Mouse (Mus musculus): ENCODE measurements around the gene Tlr13.
"Not testable (repeated sequence)": the region's sequence is repeated elsewhere in the genome, so short reads cannot be mapped to it uniquely, and the experiment has no call there.

Tlr13 gene

DNA sequence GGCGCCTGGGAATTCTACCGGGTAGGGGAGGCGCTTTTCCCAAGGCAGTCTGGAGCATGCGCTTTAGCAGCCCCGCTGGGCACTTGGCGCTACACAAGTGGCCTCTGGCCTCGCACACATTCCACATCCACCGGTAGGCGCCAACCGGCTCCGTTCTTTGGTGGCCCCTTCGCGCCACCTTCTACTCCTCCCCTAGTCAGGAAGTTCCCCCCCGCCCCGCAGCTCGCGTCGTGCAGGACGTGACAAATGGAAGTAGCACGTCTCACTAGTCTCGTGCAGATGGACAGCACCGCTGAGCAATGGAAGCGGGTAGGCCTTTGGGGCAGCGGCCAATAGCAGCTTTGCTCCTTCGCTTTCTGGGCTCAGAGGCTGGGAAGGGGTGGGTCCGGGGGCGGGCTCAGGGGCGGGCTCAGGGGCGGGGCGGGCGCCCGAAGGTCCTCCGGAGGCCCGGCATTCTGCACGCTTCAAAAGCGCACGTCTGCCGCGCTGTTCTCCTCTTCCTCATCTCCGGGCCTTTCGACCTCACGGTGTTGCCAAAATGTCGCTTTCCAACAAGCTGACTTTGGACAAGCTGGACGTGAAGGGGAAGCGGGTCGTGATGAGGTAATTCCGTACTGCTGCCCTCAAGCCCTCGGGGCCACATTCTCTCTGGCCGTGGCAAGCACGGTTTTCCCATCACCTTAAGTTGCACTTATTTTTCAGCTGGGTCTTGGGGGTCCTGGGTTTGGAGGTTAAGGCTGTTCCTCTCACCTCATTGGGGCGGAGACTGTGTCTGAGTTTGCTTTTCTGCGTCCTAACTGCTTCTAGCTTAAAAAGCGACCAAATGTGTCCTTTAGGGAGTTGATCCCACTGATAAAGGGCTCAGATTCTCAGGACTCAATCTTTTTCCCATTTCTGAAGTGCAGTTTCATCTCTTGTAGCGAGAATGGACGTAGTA is 44.0 kb downstream of the Tlr13 start, which contains the start of gene Pgk1:
Pgk1 (plus strand) TSS at position 388 of the 937 bp plus-strand sequence.
- DNase-seq (ENCODE audit: low spot score) = peak; percentile 93

DNA sequence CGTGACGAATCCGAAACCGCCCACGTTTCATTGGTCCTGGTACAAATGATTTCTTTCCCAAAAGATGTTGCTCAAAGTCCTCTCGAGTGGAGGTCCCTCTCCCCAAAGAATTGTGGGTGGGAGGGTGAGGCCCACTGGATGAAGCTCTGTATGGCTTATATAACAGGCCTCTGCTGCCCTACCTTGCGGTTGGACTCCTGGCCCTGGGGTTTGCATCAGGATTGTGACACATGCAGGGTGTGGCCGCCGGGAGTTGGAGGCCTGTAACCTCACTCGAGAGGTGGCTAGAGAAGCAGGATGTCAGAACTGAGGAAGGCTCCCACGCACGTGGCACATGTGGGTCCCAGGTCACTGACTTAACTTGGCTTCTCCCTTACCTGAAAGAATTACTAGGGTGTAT is 44.7 kb downstream of the Tlr13 start:
- DNase-seq (ENCODE audit: low spot score) = no peak

DNA sequence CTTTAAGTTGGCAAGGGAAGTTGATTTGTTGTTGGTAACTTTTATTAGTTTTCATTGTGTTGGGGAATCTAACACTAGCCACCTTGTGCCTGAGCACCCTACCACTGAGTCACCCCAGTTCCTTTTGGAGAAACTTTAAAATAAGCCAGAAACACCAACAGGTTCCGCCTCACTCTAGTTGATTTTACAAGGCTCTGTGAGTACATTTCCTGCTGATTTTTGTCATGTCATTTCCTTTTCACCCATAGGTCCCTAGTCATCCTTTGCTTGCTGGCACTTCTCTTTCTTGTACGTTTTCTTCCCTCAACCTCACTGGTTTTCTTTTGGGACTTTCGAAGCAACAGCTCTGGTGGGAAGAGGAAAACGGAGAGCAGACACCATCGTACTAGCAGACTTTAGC is 46.4 kb downstream of the Tlr13 start:
- no peak for DNase-seq (ENCODE audit: low spot score)

DNA sequence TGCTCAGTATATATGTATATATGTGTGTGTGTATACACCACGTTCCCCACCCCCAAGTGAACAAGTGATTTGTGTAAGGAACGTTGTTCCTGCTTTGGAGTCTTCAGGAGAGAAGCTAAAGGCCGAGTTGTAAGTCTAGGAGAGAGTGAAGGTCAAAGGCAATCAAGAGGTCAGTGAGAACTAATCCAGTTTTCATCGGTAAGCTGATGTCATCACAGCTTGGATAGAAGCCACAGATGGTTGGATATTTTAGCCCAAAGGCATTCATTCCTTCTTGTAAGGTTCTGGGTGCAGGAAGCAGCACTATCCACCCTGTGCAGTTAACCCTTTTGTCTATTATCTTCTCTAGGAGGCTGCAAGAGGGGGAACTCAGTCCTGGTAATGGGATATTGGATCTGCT is 47.1 kb downstream of the Tlr13 start:
- DNase-seq (ENCODE audit: low spot score) = no peak

- DNase-seq (ENCODE audit: low spot score) = not testable (repeated sequence)
Measured at GRCm38 (mm10) chrX:106194361-106194760, 51.4 kb downstream of the Tlr13 start.

DNA sequence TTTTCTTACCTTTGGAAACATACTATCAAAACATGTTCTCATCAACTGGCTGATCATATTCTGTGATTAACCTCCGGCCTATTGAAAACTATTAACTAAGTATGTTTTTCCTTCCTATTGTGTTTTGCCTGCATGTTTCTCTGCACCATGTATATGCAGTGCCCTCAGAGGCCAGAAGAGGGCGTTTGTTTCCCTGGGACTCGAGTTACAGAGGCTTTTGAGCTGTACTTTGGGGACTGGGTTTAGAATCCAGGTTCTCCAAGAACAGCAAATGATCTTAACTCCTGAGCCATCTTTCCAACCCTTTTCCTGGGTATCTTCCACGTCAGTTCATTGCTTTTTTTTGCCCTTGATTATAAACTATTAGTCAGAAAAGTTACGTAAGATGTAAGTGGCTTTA is 54.3 kb downstream of the Tlr13 start:
- DNase-seq (ENCODE audit: low spot score) = no peak

GRCm38 (mm10) chrX:106198904-106199303 is 55.9 kb downstream of the Tlr13 start:
- DNase-seq (ENCODE audit: low spot score) = no peak

DNA sequence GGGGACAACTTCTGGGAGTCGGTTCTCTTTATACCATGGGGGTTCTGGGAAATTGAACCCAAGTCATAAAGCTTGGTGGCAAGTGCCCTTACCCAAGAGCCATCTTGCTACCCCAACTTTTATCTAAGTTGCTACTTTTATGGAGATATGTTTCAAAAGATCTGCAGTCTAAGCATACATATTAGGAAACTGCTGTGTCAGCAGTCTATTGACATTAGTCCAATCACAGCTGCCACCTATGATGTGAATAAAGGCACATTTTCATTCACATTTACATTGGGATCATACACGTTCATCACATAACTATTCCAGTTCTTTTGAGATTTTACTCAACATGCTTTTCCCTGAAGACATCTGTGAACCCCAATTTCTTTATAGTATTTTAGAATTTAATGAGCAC is 66.1 kb downstream of the Tlr13 start:
- no peak for DNase-seq (ENCODE audit: low spot score)

All from layer of hippocampus, adult 11-12 months (tissue).